Comparison of ENCODE assay signal across 20 mouse cellular contexts in genomic region chr7:111345117-111345516, GRCm38 (mm10).
DNase-seq lines count a peak whose midpoint lies in the region; ATAC-seq and TF ChIP-seq lines count a peak whose summit lies in the region.
"Had no signal": no experiment of that assay in that cellular context is flagged by ENCODE, and none has a peak within 500 bp of the region (broad histone marks: within the 10 kb centered on the region; RNA-seq: fewer than 3 reads in every experiment).

No protein-coding gene starts in this region.

- H3K27ac ChIP-seq in heart, postnatal 0 days (ENCODE audit: low read depth): no peak overlapping the region
- H3K27ac ChIP-seq in heart, embryonic 10.5 days: no peak overlapping the region
- H3K27ac ChIP-seq in liver, postnatal 0 days (ENCODE audit: low read depth): no peak overlapping the region
- H3K27ac ChIP-seq: hindbrain, embryonic 10.5 days; limb, embryonic 13.5 days; liver, embryonic 13.5 days; midbrain, embryonic 10.5 days had no signal

- no peaks in the 10 kb centered on the region for H3K36me3 ChIP-seq in heart, postnatal 0 days (replicated peaks; ENCODE audit: control insufficient read depth, insufficient read depth, low read length)
- H3K36me3 ChIP-seq in heart, embryonic 10.5 days: no peaks in the 10 kb centered on the region
- H3K36me3 ChIP-seq in liver, postnatal 0 days (replicated peaks; ENCODE audit: insufficient read depth, low read length): no peaks in the 10 kb centered on the region
- H3K36me3 ChIP-seq: hindbrain, embryonic 10.5 days; limb, embryonic 13.5 days; liver, embryonic 13.5 days; midbrain, embryonic 10.5 days had no signal

- H3K27me3 ChIP-seq in heart, postnatal 0 days (ENCODE audit: control insufficient read depth, insufficient read depth, low read length): no peaks in the 10 kb centered on the region
- no peaks in the 10 kb centered on the region for H3K27me3 ChIP-seq in heart, embryonic 10.5 days (ENCODE audit: insufficient read depth, poor library complexity, severe bottlenecking)
- H3K27me3 ChIP-seq in liver, postnatal 0 days (ENCODE audit: insufficient read depth, low read length): no peaks in the 10 kb centered on the region
- H3K27me3 ChIP-seq: limb, embryonic 13.5 days; liver, embryonic 13.5 days had no signal

- H3K4me1 ChIP-seq in heart, postnatal 0 days (ENCODE audit: control insufficient read depth, insufficient read depth): no peaks in the 10 kb centered on the region
- H3K4me1 ChIP-seq in heart, embryonic 10.5 days: no peaks in the 10 kb centered on the region
- H3K4me1 ChIP-seq in liver, postnatal 0 days (ENCODE audit: insufficient read depth): no peaks in the 10 kb centered on the region
- H3K4me1 ChIP-seq: hindbrain, embryonic 10.5 days; limb, embryonic 13.5 days; liver, embryonic 13.5 days; midbrain, embryonic 10.5 days had no signal

- WGBS in heart, postnatal 0 days: 78% methylated on average over 1 of the region's 1 CpGs
- 72% methylated on average over 1 of the region's 1 CpGs for WGBS in heart, embryonic 10.5 days
- 59% methylated on average over 1 of the region's 1 CpGs for WGBS in liver, postnatal 0 days (ENCODE audit: insufficient replicate concordance)

- H3K9me3 ChIP-seq in heart, postnatal 0 days (replicated peaks; ENCODE audit: control insufficient read depth, low read length): no peaks in the 10 kb centered on the region
- H3K9me3 ChIP-seq in heart, embryonic 10.5 days: no peaks in the 10 kb centered on the region
- no peaks in the 10 kb centered on the region for H3K9me3 ChIP-seq in liver, postnatal 0 days (ENCODE audit: low read length)
- H3K9me3 ChIP-seq: hindbrain, embryonic 10.5 days; limb, embryonic 13.5 days; liver, embryonic 13.5 days; midbrain, embryonic 10.5 days had no signal

- TF ChIP-seq EP300 in heart, postnatal 0 days (IDR thresholded peaks at IDR 0.05; ENCODE audit: low read depth): no peak
- TF ChIP-seq EP300 in liver, postnatal 0 days (IDR thresholded peaks at IDR 0.05; ENCODE audit: low read depth): no peak

- no peak overlapping the region for H3K4me3 ChIP-seq in heart, postnatal 0 days (ENCODE audit: low read depth, low read length)
- H3K4me3 ChIP-seq in heart, embryonic 10.5 days: no peak overlapping the region
- H3K4me3 ChIP-seq in liver, postnatal 0 days (ENCODE audit: low read depth, low read length): no peak overlapping the region
- H3K4me3 ChIP-seq: hindbrain, embryonic 10.5 days; limb, embryonic 13.5 days; liver, embryonic 13.5 days; midbrain, embryonic 10.5 days had no signal

- peak; percentile 5; the same call in 1 of the 2 replicates for TF ChIP-seq CTCF in heart, postnatal 0 days (IDR thresholded peaks at IDR 0.05; ENCODE audit: low read depth)
- TF ChIP-seq CTCF in liver, postnatal 0 days (IDR thresholded peaks at IDR 0.05; ENCODE audit: low read depth): peak; percentile 16; the same call in 1 of the 2 replicates

- no peak for ATAC-seq in heart, postnatal 0 days (ENCODE audit: insufficient read depth, low read depth)
- no peak for ATAC-seq in liver, postnatal 0 days
- ATAC-seq: forebrain, embryonic 16.5 days had no signal

- H3K9ac ChIP-seq in heart, postnatal 0 days (replicated peaks; ENCODE audit: low read depth, low read length): no peak overlapping the region
- H3K9ac ChIP-seq in liver, postnatal 0 days (replicated peaks): no peak overlapping the region
- H3K9ac ChIP-seq: limb, embryonic 13.5 days; liver, embryonic 13.5 days had no signal

- DNase-seq in heart, postnatal 0 days (ENCODE audit: low spot score): no peak
- no peak for DNase-seq in heart, embryonic 10.5 days (ENCODE audit: low spot score)
- no peak for DNase-seq in liver, postnatal 0 days
- DNase-seq in liver (no peak), A20 (ENCODE audit: low read depth, low spot score) (peak; percentile 3), NIH3T3 (ENCODE audit: low read depth) (peak; percentile 32)
- DNase-seq in adrenal gland, adult 8-10 months: no peak
- no peak for DNase-seq in spleen, postnatal 4 days (ENCODE audit: low spot score in 2 of 2)
- DNase-seq: adrenal gland, adult 2 months; cerebellum, adult 2 months; cerebellum, postnatal 25 days; kidney, adult 18-20 months; kidney, postnatal 10 days; layer of hippocampus, postnatal 36 days; liver, embryonic 13.5 days; right cerebral cortex, postnatal 14 days had no signal

- H3K4me2 ChIP-seq in heart, postnatal 0 days (ENCODE audit: low read depth, low read length): no peak overlapping the region
- no peak overlapping the region for H3K4me2 ChIP-seq in liver, postnatal 0 days (ENCODE audit: low read depth, low read length)
- H3K4me2 ChIP-seq: limb, embryonic 13.5 days; liver, embryonic 13.5 days had no signal

Comparison
In these comparisons a context has a peak if more than half of its experiments do, and no peak if none do; other contexts are left out.
1. DNase-seq: peak in A20 (single experiment) and NIH3T3 (single experiment); none in heart, postnatal 0 days (single experiment), heart, embryonic 10.5 days (single experiment), liver, postnatal 0 days (single experiment), liver (single experiment), adrenal gland, adult 8-10 months (single experiment) and spleen, postnatal 4 days (0 of 2).